Mouse (Mus musculus) lung, postnatal 10 days (tissue): Measurements from ENCODE around the gene Gm8265.
"Not testable (repeated sequence)": the region's sequence is repeated elsewhere in the genome, so short reads cannot be mapped to it uniquely, and the experiment has no call there.

Source experiments
- DNase-seq: peaks from one replicate; pipeline ENCODE4 v3.0.0; 2021

Gm8265 gene

GRCm38 (mm10) chr14:5632928-5633327 lies at the start of gene Gm8265:
Gm8265 (minus strand) TSS chr14:5633028.
- DNase-seq = not testable (repeated sequence)
